ENCODE assay signal across 13 mouse cellular contexts in genomic region chr10:46741098-46741497, GRCm38 (mm10).
"Had no signal": no experiment of that assay in that cellular context is flagged by ENCODE, and none has a peak within 500 bp of the region (broad histone marks: within the 10 kb centered on the region; RNA-seq: fewer than 3 reads in every experiment).

No protein-coding gene starts in this region.

- DNase-seq: gastrocnemius, adult 2 months; gastrocnemius, postnatal 10 days; gastrocnemius, postnatal 25 days; heart, adult 18-20 months; heart, postnatal 10 days; heart, postnatal 4 days; kidney, adult 11 months; kidney, adult 2 months; kidney, adult 9 months; kidney, postnatal 14 days; kidney, postnatal 36 days; layer of hippocampus, adult 9-11 months; left cerebral cortex, postnatal 4 days had no signal
